12 mouse cellular contexts compared by ENCODE assay signal in genomic region chr4:129508834-129509600, GRCm38 (mm10). TPM values are rescaled to one million over a fixed set of nuclear protein-coding genes. Genes with fewer than 3 reads are reported as not detected.
DNase-seq lines count a peak whose midpoint lies in the region; ATAC-seq and TF ChIP-seq lines count a peak whose summit lies in the region.
"Had no signal": no experiment of that assay in that cellular context is flagged by ENCODE, and none has a peak within 500 bp of the region (broad histone marks: within the 10 kb centered on the region; RNA-seq: fewer than 3 reads in every experiment).

No protein-coding gene starts in this region.

- 78% methylated on average over 15 of the region's 15 CpGs for WGBS in forebrain, embryonic 10.5 days
- 57% methylated on average over 15 of the region's 15 CpGs for WGBS in forebrain, postnatal 0 days
- 41% methylated on average over 15 of the region's 15 CpGs for WGBS in hindbrain, postnatal 0 days
- WGBS in midbrain, embryonic 14.5 days: 48% methylated on average over 15 of the region's 15 CpGs

- H3K9me3 ChIP-seq in forebrain, embryonic 10.5 days: no peaks in the 10 kb centered on the region
- H3K9me3 ChIP-seq in forebrain, postnatal 0 days (ENCODE audit: low read length): no peaks in the 10 kb centered on the region
- H3K9me3 ChIP-seq in hindbrain, postnatal 0 days (ENCODE audit: low read length): no peaks in the 10 kb centered on the region
- H3K9me3 ChIP-seq in midbrain, embryonic 14.5 days (ENCODE audit: control insufficient read depth, low read length): no peaks in the 10 kb centered on the region
- H3K9me3 ChIP-seq: limb, embryonic 15.5 days had no signal

- no peak overlapping the region for H3K4me3 ChIP-seq in forebrain, embryonic 10.5 days
- no peak overlapping the region for H3K4me3 ChIP-seq in forebrain, postnatal 0 days (ENCODE audit: low read depth, low read length)
- no peak overlapping the region for H3K4me3 ChIP-seq in left cerebral cortex, adult 2 months
- no peak overlapping the region for H3K4me3 ChIP-seq in hindbrain, postnatal 0 days (ENCODE audit: low read length)
- no peak overlapping the region for H3K4me3 ChIP-seq in midbrain, embryonic 14.5 days (replicated peaks; ENCODE audit: low read depth, low read length)
- H3K4me3 ChIP-seq: limb, embryonic 15.5 days had no signal

- no peaks in the 10 kb centered on the region for H3K36me3 ChIP-seq in forebrain, embryonic 10.5 days (replicated peaks)
- H3K36me3 ChIP-seq in forebrain, postnatal 0 days (ENCODE audit: insufficient read depth): no peaks in the 10 kb centered on the region
- H3K36me3 ChIP-seq in hindbrain, postnatal 0 days (ENCODE audit: insufficient read depth, low read length): no peaks in the 10 kb centered on the region
- H3K36me3 ChIP-seq in midbrain, embryonic 14.5 days (ENCODE audit: control insufficient read depth, insufficient read depth, low read length): no peaks in the 10 kb centered on the region
- H3K36me3 ChIP-seq: limb, embryonic 15.5 days had no signal

- DNase-seq in forebrain, embryonic 10.5 days (ENCODE audit: extremely low spot score, low spot score): no peak
- no peak for DNase-seq in forebrain, postnatal 0 days
- peak; percentile 53 for DNase-seq in left cerebral cortex, postnatal 4 days
- DNase-seq in left cerebral cortex, adult 2 months (ENCODE audit: extremely low spot score in 1 of 2, low spot score in 2 of 2): no peak
- peak; percentile 57 for DNase-seq in hindbrain, postnatal 0 days (ENCODE audit: low spot score)
- DNase-seq in midbrain, embryonic 14.5 days: peak; percentile 47
- no peak for DNase-seq in thymus, postnatal 36 days
- no peak for DNase-seq in layer of hippocampus, postnatal 14 days (ENCODE audit: low spot score in 2 of 2)
- DNase-seq: gastrocnemius, postnatal 10 days had no signal

- no peak for TF ChIP-seq CTCF in forebrain, postnatal 0 days (IDR thresholded peaks at IDR 0.05; ENCODE audit: low read depth)
- TF ChIP-seq CTCF in left cerebral cortex, adult 2 months (IDR thresholded peaks at IDR 0.05): no peak
- no peak for TF ChIP-seq CTCF in hindbrain, postnatal 0 days (IDR thresholded peaks at IDR 0.05; ENCODE audit: low read depth)

- intact Hi-C loops in left cerebral cortex, postnatal 4 days (cut with DNase I): no loop called here
- intact Hi-C loops in left cerebral cortex, adult 2 months (cut with DNase I): no loop called here

- H3K4me2 ChIP-seq in forebrain, postnatal 0 days (ENCODE audit: low read depth): no peak overlapping the region
- no peak overlapping the region for H3K4me2 ChIP-seq in hindbrain, postnatal 0 days (ENCODE audit: low read depth, low read length)
- H3K4me2 ChIP-seq in midbrain, embryonic 14.5 days (ENCODE audit: low read length): no peak overlapping the region
- H3K4me2 ChIP-seq: limb, embryonic 15.5 days had no signal

- peaks cover 49% of the 10 kb centered on the region for H3K4me1 ChIP-seq in forebrain, embryonic 10.5 days
- no peaks in the 10 kb centered on the region for H3K4me1 ChIP-seq in forebrain, postnatal 0 days (ENCODE audit: insufficient read depth)
- H3K4me1 ChIP-seq in hindbrain, postnatal 0 days (ENCODE audit: insufficient read depth, low read length): peaks cover 12% of the 10 kb centered on the region; the same call in 1 of the 2 replicates
- H3K4me1 ChIP-seq in midbrain, embryonic 14.5 days (ENCODE audit: control insufficient read depth, insufficient read depth, low read length): peaks cover 17% of the 10 kb centered on the region

- no peak overlapping the region for H3K9ac ChIP-seq in forebrain, postnatal 0 days
- no peak overlapping the region for H3K9ac ChIP-seq in hindbrain, postnatal 0 days (replicated peaks; ENCODE audit: low read length)
- H3K9ac ChIP-seq in midbrain, embryonic 14.5 days (replicated peaks; ENCODE audit: low read length): no peak overlapping the region
- H3K9ac ChIP-seq: limb, embryonic 15.5 days had no signal

- ATAC-seq in forebrain, postnatal 0 days: no peak
- no peak for ATAC-seq in hindbrain, postnatal 0 days
- no peak for ATAC-seq in midbrain, embryonic 14.5 days (ENCODE audit: low FRiP score, low TSS enrichment)

- 0 out of 2 replicates have a peak overlapping the region, but pooled peaks have one; percentile 25 for H3K27ac ChIP-seq in forebrain, embryonic 10.5 days
- no peak overlapping the region for H3K27ac ChIP-seq in forebrain, postnatal 0 days (ENCODE audit: low read depth, low read length)
- H3K27ac ChIP-seq in left cerebral cortex, adult 2 months: no peak overlapping the region
- peak overlapping the region; percentile 54 for H3K27ac ChIP-seq in hindbrain, postnatal 0 days
- 0 out of 2 replicates have a peak overlapping the region, but pooled peaks have one; percentile 37 for H3K27ac ChIP-seq in midbrain, embryonic 14.5 days (replicated peaks; ENCODE audit: low read depth, low read length)
- H3K27ac ChIP-seq: limb, embryonic 15.5 days had no signal

- no peaks in the 10 kb centered on the region for H3K27me3 ChIP-seq in forebrain, embryonic 10.5 days (ENCODE audit: poor library complexity, severe bottlenecking)
- H3K27me3 ChIP-seq in forebrain, postnatal 0 days (ENCODE audit: insufficient read depth, low read length): no peaks in the 10 kb centered on the region
- H3K27me3 ChIP-seq in hindbrain, postnatal 0 days (ENCODE audit: insufficient read depth, low read length): no peaks in the 10 kb centered on the region
- no peaks in the 10 kb centered on the region for H3K27me3 ChIP-seq in midbrain, embryonic 14.5 days (ENCODE audit: control insufficient read depth, insufficient read depth, low read length)
- H3K27me3 ChIP-seq: limb, embryonic 15.5 days had no signal

RNA-seq across cellular contexts. Expression of gene Marcksl1, which starts 4.4 kb away (rescaled TPM):
- 1,441 and 1,446 TPM in 2 replicates for polyA plus RNA-seq in forebrain, embryonic 10.5 days (2016; fragmentation: Nextera tagmentation; extraction: Ambion mirVana)
- total RNA-seq in forebrain, postnatal 0 days (2014; rRNA removed): 1,946 and 1,960 TPM in 2 replicates
- polyA plus RNA-seq in forebrain, postnatal 0 days (2015; fragmentation: Nextera tagmentation; extraction: Ambion mirVana): 2,276 and 2,298 TPM in 2 replicates
- total RNA-seq in left cerebral cortex, postnatal 4 days (2021): 1,000 to 10,000 TPM; 1,277 to 1,311 TPM
- total RNA-seq in left cerebral cortex, adult 2 months (2021): 100 to 1,000 TPM in 1 of 2 experiments, 10 to 100 TPM in 1; 96.0 to 102 TPM
- total RNA-seq in hindbrain, postnatal 0 days (2014; rRNA removed): 1,438 and 1,538 TPM in 2 replicates
- polyA plus RNA-seq in hindbrain, postnatal 0 days (2015; fragmentation: Nextera tagmentation; extraction: Ambion mirVana): 1,583 and 1,620 TPM in 2 replicates
- polyA plus RNA-seq in midbrain, embryonic 14.5 days (2014; fragmentation: Nextera tagmentation; extraction: Ambion mirVana): 1,591 and 1,713 TPM in 2 replicates
- 100 to 1,000 TPM; 372 to 379 TPM for total RNA-seq in layer of hippocampus, postnatal 14 days (2021)

RNA-seq across cellular contexts. Expression of gene Fam229a, which starts 18.0 kb away (rescaled TPM):
- not detected in 2 replicates for polyA plus RNA-seq in forebrain, embryonic 10.5 days (2016; fragmentation: Nextera tagmentation; extraction: Ambion mirVana)
- 1.8 TPM in 1 of 2 replicates, not detected in the other for total RNA-seq in forebrain, postnatal 0 days (2014; rRNA removed)
- polyA plus RNA-seq in forebrain, postnatal 0 days (2015; fragmentation: Nextera tagmentation; extraction: Ambion mirVana): 1.7 and 2.6 TPM in 2 replicates
- not detected for total RNA-seq in left cerebral cortex, postnatal 4 days (2021)
- under 1 TPM in 1 of 2 experiments, not detected in 1; 0.91 TPM for total RNA-seq in left cerebral cortex, adult 2 months (2021)
- 3.9 TPM in 1 of 2 replicates, not detected in the other for total RNA-seq in hindbrain, postnatal 0 days (2014; rRNA removed)
- polyA plus RNA-seq in hindbrain, postnatal 0 days (2015; fragmentation: Nextera tagmentation; extraction: Ambion mirVana): 3.0 and 3.1 TPM in 2 replicates
- polyA plus RNA-seq in midbrain, embryonic 14.5 days (2014; fragmentation: Nextera tagmentation; extraction: Ambion mirVana): 0.69 TPM in 1 of 2 replicates, not detected in the other
- under 1 TPM in 1 of 2 experiments, not detected in 1; 0.72 TPM for total RNA-seq in layer of hippocampus, postnatal 14 days (2021)
- total RNA-seq: gastrocnemius, postnatal 10 days; megakaryocyte, adult 5-6 weeks had no signal
- polyA plus RNA-seq: embryonic facial prominence, embryonic 14.5 days; limb, embryonic 15.5 days had no signal

RNA-seq across cellular contexts. Expression of gene Tssk3, which starts 18.2 kb away (rescaled TPM):
- not detected in 2 replicates for polyA plus RNA-seq in forebrain, embryonic 10.5 days (2016; fragmentation: Nextera tagmentation; extraction: Ambion mirVana)
- 0.24 and 0.46 TPM in 2 replicates for total RNA-seq in forebrain, postnatal 0 days (2014; rRNA removed)
- 0.62 and 0.98 TPM in 2 replicates for polyA plus RNA-seq in forebrain, postnatal 0 days (2015; fragmentation: Nextera tagmentation; extraction: Ambion mirVana)
- 1 to 10 TPM; 1.0 TPM for total RNA-seq in left cerebral cortex, postnatal 4 days (2021)
- total RNA-seq in left cerebral cortex, adult 2 months (2021): not detected
- total RNA-seq in hindbrain, postnatal 0 days (2014; rRNA removed): not detected in 2 replicates
- polyA plus RNA-seq in hindbrain, postnatal 0 days (2015; fragmentation: Nextera tagmentation; extraction: Ambion mirVana): 1.1 and 1.3 TPM in 2 replicates
- 0.38 and 0.74 TPM in 2 replicates for polyA plus RNA-seq in midbrain, embryonic 14.5 days (2014; fragmentation: Nextera tagmentation; extraction: Ambion mirVana)
- total RNA-seq in layer of hippocampus, postnatal 14 days (2021): not detected
- total RNA-seq: gastrocnemius, postnatal 10 days; megakaryocyte, adult 5-6 weeks had no signal
- polyA plus RNA-seq: embryonic facial prominence, embryonic 14.5 days; limb, embryonic 15.5 days had no signal

RNA-seq across cellular contexts. Expression of gene Hdac1, which starts 33.5 kb away (rescaled TPM):
- polyA plus RNA-seq in forebrain, embryonic 10.5 days (2016; fragmentation: Nextera tagmentation; extraction: Ambion mirVana): 294 and 319 TPM in 2 replicates
- total RNA-seq in forebrain, postnatal 0 days (2014; rRNA removed): 25.6 and 30.8 TPM in 2 replicates
- polyA plus RNA-seq in forebrain, postnatal 0 days (2015; fragmentation: Nextera tagmentation; extraction: Ambion mirVana): 47.3 and 50.7 TPM in 2 replicates
- total RNA-seq in left cerebral cortex, postnatal 4 days (2021): 10 to 100 TPM; 39.8 to 43.5 TPM
- 10 to 100 TPM; 26.5 to 29.5 TPM for total RNA-seq in left cerebral cortex, adult 2 months (2021)
- total RNA-seq in hindbrain, postnatal 0 days (2014; rRNA removed): 20.7 and 38.0 TPM in 2 replicates
- 56.6 and 62.1 TPM in 2 replicates for polyA plus RNA-seq in hindbrain, postnatal 0 days (2015; fragmentation: Nextera tagmentation; extraction: Ambion mirVana)
- polyA plus RNA-seq in midbrain, embryonic 14.5 days (2014; fragmentation: Nextera tagmentation; extraction: Ambion mirVana): 73.6 and 101 TPM in 2 replicates
- 10 to 100 TPM; 36.4 to 44.6 TPM for total RNA-seq in layer of hippocampus, postnatal 14 days (2021)

RNA-seq across cellular contexts. Expression of gene Bsdc1, which starts 47.6 kb away (rescaled TPM):
- polyA plus RNA-seq in forebrain, embryonic 10.5 days (2016; fragmentation: Nextera tagmentation; extraction: Ambion mirVana): 18.0 and 19.5 TPM in 2 replicates
- total RNA-seq in forebrain, postnatal 0 days (2014; rRNA removed): 57.0 and 61.6 TPM in 2 replicates
- polyA plus RNA-seq in forebrain, postnatal 0 days (2015; fragmentation: Nextera tagmentation; extraction: Ambion mirVana): 25.6 and 28.4 TPM in 2 replicates
- 10 to 100 TPM; 38.5 to 40.7 TPM for total RNA-seq in left cerebral cortex, postnatal 4 days (2021)
- 10 to 100 TPM; 56.6 to 57.8 TPM for total RNA-seq in left cerebral cortex, adult 2 months (2021)
- 55.2 and 60.6 TPM in 2 replicates for total RNA-seq in hindbrain, postnatal 0 days (2014; rRNA removed)
- 25.3 and 27.1 TPM in 2 replicates for polyA plus RNA-seq in hindbrain, postnatal 0 days (2015; fragmentation: Nextera tagmentation; extraction: Ambion mirVana)
- polyA plus RNA-seq in midbrain, embryonic 14.5 days (2014; fragmentation: Nextera tagmentation; extraction: Ambion mirVana): 31.4 and 35.7 TPM in 2 replicates
- total RNA-seq in layer of hippocampus, postnatal 14 days (2021): 10 to 100 TPM; 52.2 to 54.2 TPM

Comparison
In these comparisons a context has a peak if more than half of its experiments do, and no peak if none do; other contexts are left out.
1. DNase-seq: peak in left cerebral cortex, postnatal 4 days (single experiment), hindbrain, postnatal 0 days (single experiment) and midbrain, embryonic 14.5 days (single experiment); none in forebrain, embryonic 10.5 days (single experiment), forebrain, postnatal 0 days (single experiment), left cerebral cortex, adult 2 months (0 of 2), thymus, postnatal 36 days (0 of 2) and layer of hippocampus, postnatal 14 days (0 of 2).
2. H3K27ac ChIP-seq: peak in forebrain, embryonic 10.5 days (single experiment), hindbrain, postnatal 0 days (single experiment) and midbrain, embryonic 14.5 days (single experiment); none in forebrain, postnatal 0 days (single experiment) and left cerebral cortex, adult 2 months (single experiment).